Comparison of ENCODE assay signal across 25 mouse cellular contexts in the genomic region with DNA sequence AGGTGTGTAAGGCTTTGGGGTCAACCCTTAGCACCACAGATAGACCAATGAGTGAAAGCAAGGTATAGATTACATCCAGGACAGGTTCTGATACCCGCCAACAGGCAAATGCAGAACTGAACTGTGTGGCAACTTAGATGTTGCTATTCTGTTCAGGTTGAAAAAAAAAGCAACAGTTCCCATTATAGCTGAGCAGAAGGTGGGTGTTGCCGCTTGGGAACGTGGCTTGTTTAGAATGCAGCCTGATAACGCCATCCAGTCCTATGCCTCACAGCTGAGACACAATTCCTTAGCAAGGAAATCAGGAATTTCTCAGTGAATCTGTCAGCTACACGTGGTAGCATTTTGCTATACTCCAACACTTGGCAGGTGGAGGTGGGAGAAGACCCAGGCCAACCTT.
"Had no signal": no experiment of that assay in that cellular context is flagged by ENCODE, and none has a peak within 500 bp of the region (broad histone marks: within the 10 kb centered on the region; RNA-seq: fewer than 3 reads in every experiment).

No protein-coding gene starts in this region.

- H3K4me1 ChIP-seq: heart, embryonic 10.5 days; heart, embryonic 12.5 days; hindbrain, embryonic 10.5 days; hindbrain, embryonic 12.5 days; intestine, embryonic 15.5 days; limb, embryonic 13.5 days had no signal

- H3K4me2 ChIP-seq: heart, embryonic 12.5 days; hindbrain, embryonic 12.5 days; hindbrain, embryonic 14.5 days; intestine, embryonic 15.5 days; limb, embryonic 13.5 days; liver, embryonic 11.5 days; liver, embryonic 13.5 days had no signal

- H3K9ac ChIP-seq: heart, embryonic 12.5 days; hindbrain, embryonic 12.5 days; hindbrain, embryonic 14.5 days; intestine, embryonic 15.5 days; limb, embryonic 13.5 days; liver, embryonic 13.5 days had no signal

- H3K4me3 ChIP-seq: gastrocnemius, adult 2 months; heart, embryonic 10.5 days; heart, embryonic 12.5 days; hindbrain, embryonic 10.5 days; hindbrain, embryonic 12.5 days; intestine, embryonic 15.5 days; left cerebral cortex, adult 2 months; limb, embryonic 13.5 days; liver, embryonic 13.5 days had no signal

- DNase-seq: gastrocnemius, adult 2 months; gastrocnemius, postnatal 10 days; gastrocnemius, postnatal 25 days; heart, adult 18-20 months; heart, postnatal 10 days; heart, postnatal 4 days; kidney, adult 18-20 months; kidney, adult 8-10 months; kidney, postnatal 10 days; kidney, postnatal 25 days; kidney, postnatal 4 days; liver; liver, embryonic 13.5 days had no signal

- H3K27ac ChIP-seq: gastrocnemius, adult 2 months; heart, embryonic 10.5 days; hindbrain, embryonic 10.5 days; hindbrain, embryonic 12.5 days; hindbrain, embryonic 14.5 days; intestine, embryonic 15.5 days; left cerebral cortex, adult 2 months; limb, embryonic 13.5 days; liver, embryonic 13.5 days had no signal

- H3K27me3 ChIP-seq: heart, embryonic 12.5 days; hindbrain, embryonic 12.5 days; intestine, embryonic 15.5 days; limb, embryonic 13.5 days; liver, embryonic 13.5 days had no signal

- H3K9me3 ChIP-seq: heart, embryonic 10.5 days; heart, embryonic 12.5 days; hindbrain, embryonic 10.5 days; hindbrain, embryonic 12.5 days; intestine, embryonic 15.5 days; limb, embryonic 13.5 days; liver, embryonic 13.5 days had no signal

- ATAC-seq: hindbrain, embryonic 16.5 days; inflammation-experienced regulatory T-cells, adult 6 months; intestine, embryonic 15.5 days; intestine, postnatal 0 days had no signal
